Mouse (Mus musculus): ENCODE results near the gene Lrrc4c.

The Lrrc4c gene

DNA sequence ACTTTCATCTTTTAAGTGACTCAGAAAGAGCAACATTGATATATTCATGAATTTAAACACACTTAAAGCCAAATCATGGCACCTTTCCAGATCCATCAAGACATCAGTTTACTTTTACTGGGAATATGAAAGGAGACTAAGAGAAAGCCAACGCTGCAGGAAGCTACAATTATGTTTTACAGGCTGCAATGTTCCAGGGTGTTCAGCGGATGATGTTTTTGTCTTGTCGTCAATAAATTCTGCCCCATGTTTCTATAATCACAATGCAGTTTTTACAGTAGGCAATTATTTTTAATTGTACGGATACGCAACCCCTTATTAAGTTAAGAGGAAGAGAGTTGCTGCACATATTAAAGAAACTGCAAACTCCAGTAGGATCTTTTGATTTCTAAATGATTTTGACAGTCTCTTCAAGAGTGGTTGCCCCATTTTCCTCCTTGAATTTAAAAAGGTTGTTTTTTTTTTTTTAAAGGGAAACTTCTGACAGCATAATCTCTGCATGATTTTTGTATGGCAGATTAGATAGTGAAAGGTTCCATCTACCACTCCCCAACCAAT, 532.9 kb downstream of the Lrrc4c start:
- in situ Hi-C loops (cut with MboI): no loop called here

DNA sequence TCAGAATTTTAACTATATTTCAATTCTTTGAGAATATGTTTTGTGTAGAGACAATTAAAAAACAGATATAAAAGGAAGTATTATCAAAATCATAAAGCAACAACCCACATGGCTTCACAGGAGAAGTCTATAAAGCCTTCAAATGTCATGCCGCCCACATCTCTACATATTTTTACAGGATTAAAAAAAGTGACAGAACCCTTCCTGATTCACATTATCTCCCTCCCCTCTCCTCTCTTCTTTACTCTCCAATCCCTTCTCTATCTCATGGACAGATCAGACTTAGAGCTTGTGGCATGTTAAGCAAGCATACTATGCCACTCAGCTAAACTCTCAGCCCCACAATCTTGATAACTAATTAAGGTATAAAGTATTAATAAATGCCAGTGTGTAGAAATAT, 535.8 kb downstream of the Lrrc4c start:
- in situ Hi-C loops (cut with MboI): no loop called here

- in situ Hi-C loops (cut with MboI): no loop called here
Measured at GRCm38 (mm10) chr2:96876062-96876461, 558.1 kb downstream of the Lrrc4c start.

DNA sequence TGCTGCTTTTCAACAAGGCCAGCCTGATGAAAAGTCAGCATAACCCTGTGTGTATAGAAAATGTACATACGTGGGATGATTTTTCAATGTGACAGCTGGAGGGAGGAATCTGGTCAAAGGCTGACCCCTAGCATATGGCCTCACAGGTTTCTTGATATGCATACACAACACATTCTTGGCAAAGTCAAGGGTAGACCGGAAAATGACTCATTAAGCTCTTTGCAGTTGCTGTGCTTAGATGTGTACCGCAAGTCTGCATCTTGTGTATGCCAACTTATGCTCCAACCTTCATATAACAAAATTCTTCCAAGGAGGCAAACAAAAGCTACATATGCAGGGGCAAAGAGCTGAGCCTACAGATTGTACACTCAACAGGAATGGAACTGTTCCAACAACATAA, 631.6 kb downstream of the Lrrc4c start:
- in situ Hi-C loops (cut with MboI): no loop called here

- in situ Hi-C loops (cut with MboI): no loop called here
Measured at GRCm38 (mm10) chr2:96999521-96999920, 681.6 kb downstream of the Lrrc4c start.

- in situ Hi-C loops (cut with MboI): no loop called here
Measured at GRCm38 (mm10) chr2:97018319-97018718, 700.4 kb downstream of the Lrrc4c start.

DNA sequence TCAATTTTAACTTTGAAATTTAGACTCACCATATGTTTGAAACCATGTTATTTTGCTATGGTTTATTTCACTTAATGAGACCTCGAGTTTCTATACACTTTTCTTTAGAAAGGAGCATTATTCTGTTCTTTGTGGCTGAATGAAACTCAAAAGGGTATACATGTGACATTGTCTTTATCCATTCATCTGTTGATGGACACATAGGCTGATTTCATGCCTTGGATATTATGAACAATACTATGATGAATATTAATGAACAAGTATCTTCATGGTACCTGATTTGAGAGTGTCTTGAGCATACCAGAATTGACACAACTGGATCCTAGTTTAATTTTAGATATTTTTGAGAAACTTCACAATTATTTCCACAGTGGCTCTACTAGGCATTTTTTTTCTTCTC, 709.0 kb downstream of the Lrrc4c start:
- in situ Hi-C loops (cut with MboI): no loop called here

DNA sequence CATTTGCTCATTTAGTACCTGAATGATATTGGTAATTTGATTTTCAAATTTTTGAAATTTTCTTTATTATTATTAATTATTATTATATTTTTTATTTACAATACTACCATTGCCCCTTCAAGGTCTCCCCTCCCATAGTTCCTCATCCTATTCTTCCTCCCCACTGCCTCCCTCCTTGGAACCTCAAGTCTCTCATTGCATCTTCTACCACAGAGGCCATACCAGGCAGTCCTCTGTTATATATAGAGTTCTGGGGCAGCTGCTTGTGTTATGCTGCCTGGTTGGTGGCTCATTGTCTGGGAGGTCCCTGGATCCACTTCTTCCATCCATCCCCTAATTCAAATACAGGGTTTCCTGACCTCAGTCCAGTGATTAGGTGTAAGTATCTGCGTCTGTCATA, 709.6 kb downstream of the Lrrc4c start:
- in situ Hi-C loops (cut with MboI): no loop called here

DNA sequence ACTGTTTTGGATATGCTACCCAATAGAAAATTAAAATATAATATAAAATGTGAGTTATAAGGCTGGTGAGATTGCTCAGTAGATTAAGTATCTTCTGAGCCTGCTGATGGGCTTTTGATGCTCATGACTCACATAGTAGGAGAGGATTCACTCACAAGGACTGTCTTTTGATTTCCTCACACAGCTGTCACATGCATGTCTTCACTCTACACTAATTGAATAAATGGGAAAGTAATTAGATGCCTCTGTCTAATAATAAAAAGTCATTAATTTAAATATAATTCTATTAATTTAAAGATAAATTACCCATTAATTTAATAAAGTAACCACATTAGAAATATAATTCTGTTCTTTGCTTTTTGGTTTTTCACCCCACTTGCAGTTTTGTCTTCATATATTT, 718.4 kb downstream of the Lrrc4c start:
- in situ Hi-C loops (cut with MboI): no loop called here

GRCm38 (mm10) chr2:97037024-97037814, 719.2 kb downstream of the Lrrc4c start:
- in situ Hi-C loops (cut with MboI): no loop called here

DNA sequence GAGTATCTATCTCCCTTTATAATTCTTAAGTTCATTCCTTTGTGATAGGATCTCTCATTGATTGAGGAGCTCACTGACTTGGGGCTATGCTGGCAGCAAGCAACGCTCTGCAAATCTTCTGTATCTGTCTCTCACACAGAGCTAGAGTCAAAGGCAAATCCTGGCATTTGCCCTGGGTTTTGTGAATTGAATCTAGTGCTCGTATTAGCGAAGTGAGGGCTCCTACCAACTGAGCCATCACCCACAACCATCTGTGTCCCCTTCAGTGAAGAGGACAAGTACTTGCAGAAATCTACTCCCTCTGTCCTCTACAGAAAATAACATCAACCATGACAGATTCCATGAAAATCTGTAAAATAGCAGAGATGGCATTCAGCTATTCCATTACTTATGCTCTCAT, 726.0 kb downstream of the Lrrc4c start:
- in situ Hi-C loops (cut with MboI): no loop called here

DNA sequence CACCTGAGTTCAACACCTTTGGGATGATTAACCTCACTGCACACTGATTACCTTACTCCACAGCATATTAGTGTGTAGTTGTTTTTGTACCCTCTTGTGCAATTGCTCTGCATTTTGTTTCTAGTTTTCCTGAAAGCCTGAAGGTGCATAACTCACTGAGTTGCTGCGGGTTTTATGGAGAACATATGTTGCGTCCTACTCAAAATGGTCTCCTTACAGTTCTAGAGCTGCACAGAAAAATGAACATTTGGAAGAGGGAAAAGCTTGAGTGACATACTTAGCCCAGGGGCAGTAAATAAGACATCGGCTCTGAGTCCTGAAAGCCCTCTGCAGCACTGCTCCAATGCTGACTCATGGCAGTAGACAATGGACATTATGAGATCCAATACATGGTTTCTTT, 727.7 kb downstream of the Lrrc4c start:
- in situ Hi-C loops (cut with MboI): no loop called here

DNA sequence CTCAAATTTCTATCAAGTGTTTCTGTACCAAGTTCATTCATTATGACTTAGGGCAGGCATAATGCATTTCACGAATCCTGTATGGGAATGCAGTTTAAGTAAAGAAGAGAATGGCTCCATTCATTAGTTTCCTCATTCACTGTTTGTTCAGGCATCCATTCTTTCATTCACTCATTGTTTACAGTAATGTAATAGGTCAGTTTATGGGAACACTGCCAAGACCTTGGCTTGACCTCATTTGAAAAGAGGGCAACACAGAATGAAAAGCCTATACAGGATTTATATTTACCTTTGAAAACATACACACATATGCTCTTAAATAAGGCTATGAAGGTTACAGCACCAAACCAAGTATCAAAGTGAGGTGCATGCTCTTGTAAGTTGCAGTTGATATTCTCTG, 762.2 kb downstream of the Lrrc4c start:
- in situ Hi-C loops (cut with MboI): no loop called here

- in situ Hi-C loops (cut with MboI): no loop called here
Measured at GRCm38 (mm10) chr2:97097965-97098364, 780.0 kb downstream of the Lrrc4c start.

GRCm38 (mm10) chr2:97103398-97104162, 785.6 kb downstream of the Lrrc4c start:
- in situ Hi-C loops (cut with MboI): no loop called here

DNA sequence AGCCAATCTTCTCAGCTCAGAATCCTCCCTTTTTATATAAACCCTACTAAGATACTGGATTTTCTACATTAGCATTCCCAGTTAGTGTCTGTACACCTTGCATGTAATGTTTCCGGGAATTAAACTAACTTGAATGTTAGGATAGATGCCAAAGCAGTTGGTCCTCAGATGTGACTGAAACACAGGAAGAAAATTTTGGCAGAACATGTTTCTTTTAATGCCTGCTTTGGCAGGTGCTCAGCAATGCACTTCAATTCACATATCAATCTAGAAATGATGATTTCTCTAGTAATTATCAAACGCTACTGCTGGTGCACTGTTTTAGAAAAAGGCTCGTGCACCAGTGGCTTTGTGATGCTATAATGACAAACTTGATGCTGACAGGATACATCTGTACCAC, 806.3 kb downstream of the Lrrc4c start:
- in situ Hi-C loops (cut with MboI): no loop called here

DNA sequence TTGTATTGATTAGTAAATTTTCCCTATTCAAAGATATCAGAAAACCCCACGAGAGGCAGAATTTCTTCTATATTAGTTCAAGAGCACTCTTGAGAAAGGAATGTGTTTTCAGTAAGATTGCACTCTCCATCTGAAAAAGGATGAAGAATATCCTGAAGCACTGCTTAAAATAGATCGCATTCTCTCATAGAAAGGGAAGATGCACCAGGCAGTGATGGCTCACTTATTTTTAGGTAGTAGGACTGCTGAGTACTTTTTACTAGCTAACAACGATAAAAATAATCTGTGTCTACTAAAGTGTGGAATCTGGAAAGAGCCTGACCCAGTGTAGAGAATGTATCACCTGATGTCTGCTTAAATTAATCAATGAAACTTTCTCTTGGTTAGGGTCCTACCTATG, 820.5 kb downstream of the Lrrc4c start:
- in situ Hi-C loops (cut with MboI): no loop called here

- in situ Hi-C loops (cut with MboI): no loop called here
Measured at GRCm38 (mm10) chr2:97151626-97152194, 833.7 kb downstream of the Lrrc4c start.

GRCm38 (mm10) chr2:97165745-97166144, 847.8 kb downstream of the Lrrc4c start:
- in situ Hi-C loops (cut with MboI): no loop called here

GRCm38 (mm10) chr2:97178399-97178798, 860.4 kb downstream of the Lrrc4c start:
- in situ Hi-C loops (cut with MboI): no loop called here

DNA sequence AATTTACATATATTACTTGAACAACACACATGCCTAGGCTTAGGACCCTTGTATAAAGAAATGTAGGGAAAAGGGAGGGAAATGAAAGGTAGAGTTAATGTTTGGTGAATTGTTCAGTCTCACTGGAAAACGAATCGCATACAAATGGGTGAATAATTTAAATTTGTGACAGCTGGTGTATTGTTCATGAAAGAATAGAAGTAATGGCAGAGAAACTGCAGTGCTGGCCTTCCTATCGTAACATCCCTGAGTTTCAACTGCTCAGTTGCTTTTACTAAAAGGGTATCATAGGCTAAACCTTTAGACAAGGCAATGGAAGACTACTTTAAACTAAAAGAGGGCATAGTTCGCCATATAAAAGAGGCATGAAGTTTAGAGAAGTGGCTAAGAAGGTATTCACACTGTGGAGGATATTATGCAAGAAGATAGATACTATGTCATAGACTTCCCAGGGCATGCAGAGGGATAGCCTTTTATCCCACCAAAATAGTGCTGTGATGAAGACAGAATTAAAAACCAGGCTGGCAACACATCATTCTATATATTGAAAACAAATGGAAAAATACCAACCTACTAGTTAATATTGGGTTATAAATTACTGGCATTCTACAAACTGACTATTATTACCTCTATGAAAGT, 879.1 kb downstream of the Lrrc4c start:
- in situ Hi-C loops (cut with MboI): no loop called here

- in situ Hi-C loops (cut with MboI): no loop called here
Measured at GRCm38 (mm10) chr2:97232966-97233365, 915.0 kb downstream of the Lrrc4c start.

Measured in mature B cell (primary cell).